Mouse (Mus musculus): Measurements from ENCODE around the gene Cpb2. TPM values are rescaled to one million over a fixed set of nuclear protein-coding genes. Genes with fewer than 3 reads are reported as not detected.
A peak's percentile ranks its signal among the peaks of the same experiment; 100 is the strongest.

Gene Cpb2
- polyA plus RNA-seq, 1 experiment from 2014 or later: not detected

DNA sequence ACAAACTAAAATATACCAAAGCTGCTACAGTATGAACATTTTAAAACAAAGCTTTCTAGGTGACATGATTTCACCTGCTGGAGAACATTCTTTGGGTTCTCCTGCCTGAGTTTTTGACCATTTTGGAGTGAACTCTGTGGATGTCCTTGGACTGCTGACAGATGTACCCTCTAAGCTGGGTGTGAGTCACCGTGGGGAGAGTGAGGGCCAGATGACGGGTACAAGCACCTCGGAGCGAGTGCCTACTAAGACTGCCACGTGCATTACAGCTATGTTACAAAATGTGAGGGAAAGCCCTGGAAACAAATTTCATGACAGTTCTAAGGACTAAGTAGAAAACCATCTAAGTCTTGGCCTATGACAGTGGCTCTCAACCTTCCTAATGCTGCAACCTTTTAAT, 27.4 kb downstream of the Cpb2 start:
- H3K27ac ChIP-seq (replicated peaks; ENCODE audit: low read depth, low read length): no peak overlapping the region
- H3K4me1 ChIP-seq (ENCODE audit: control insufficient read depth, insufficient read depth, low read length): no peaks in the 10 kb centered on the region
- H3K36me3 ChIP-seq (replicated peaks; ENCODE audit: control insufficient read depth, insufficient read depth, low read depth, low read length): no peaks in the 10 kb centered on the region
- no peak overlapping the region for H3K9ac ChIP-seq (replicated peaks; ENCODE audit: low read length)
- ATAC-seq (replicated peaks; ENCODE audit: insufficient number of reproducible peaks, low FRiP score, low TSS enrichment, low read depth): no peak
- DNase-seq (ENCODE audit: low spot score): no peak
- WGBS: 84% methylated on average over 5 of the region's 5 CpGs
- H3K9me3 ChIP-seq (replicated peaks; ENCODE audit: control insufficient read depth, low read length): no peaks in the 10 kb centered on the region
- no peak overlapping the region for H3K4me2 ChIP-seq (ENCODE audit: low read depth, low read length)
- no peak overlapping the region for H3K4me3 ChIP-seq (ENCODE audit: low read depth, low read length)
- no peaks in the 10 kb centered on the region for H3K27me3 ChIP-seq (ENCODE audit: control insufficient read depth, insufficient read depth, low read length)

DNA sequence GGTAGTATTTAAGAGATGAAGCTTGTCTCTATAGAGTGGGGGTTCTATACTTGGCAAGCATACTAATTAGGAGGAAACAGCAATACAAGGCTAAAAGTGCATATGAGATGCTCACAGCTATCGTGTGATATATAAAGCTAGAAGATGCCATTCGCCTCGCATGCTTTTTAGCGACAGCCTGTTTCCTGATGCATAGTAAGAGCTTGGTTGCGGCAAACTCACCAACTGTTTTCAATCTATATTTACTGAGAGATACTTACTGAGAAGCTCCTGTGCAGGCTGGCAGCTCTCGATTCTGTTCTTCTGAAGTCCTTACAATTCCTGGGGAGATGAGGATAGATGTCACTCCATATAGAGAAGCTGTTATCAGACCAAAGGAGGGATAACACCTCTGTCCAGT, 37.6 kb downstream of the Cpb2 start:
- ATAC-seq (replicated peaks; ENCODE audit: insufficient number of reproducible peaks, low FRiP score, low TSS enrichment, low read depth) (no peak), DNase-seq (ENCODE audit: low spot score) (no peak)
- Histone ChIP-seq H3K36me3 (replicated peaks; ENCODE audit: control insufficient read depth, insufficient read depth, low read depth, low read length) (no peaks in the 10 kb centered on the region), H3K27ac (replicated peaks; ENCODE audit: low read depth, low read length) (no peak overlapping the region), H3K4me3 (ENCODE audit: low read depth, low read length) (no peak overlapping the region), H3K9me3 (replicated peaks; ENCODE audit: control insufficient read depth, low read length) (no peaks in the 10 kb centered on the region), H3K4me2 (ENCODE audit: low read depth, low read length) (no peak overlapping the region), H3K27me3 (ENCODE audit: control insufficient read depth, insufficient read depth, low read length) (no peaks in the 10 kb centered on the region), H3K4me1 (ENCODE audit: control insufficient read depth, insufficient read depth, low read length) (no peaks in the 10 kb centered on the region), H3K9ac (replicated peaks; ENCODE audit: low read length) (no peak overlapping the region)
- WGBS: 90% methylated on average over 6 of the region's 6 CpGs

DNA sequence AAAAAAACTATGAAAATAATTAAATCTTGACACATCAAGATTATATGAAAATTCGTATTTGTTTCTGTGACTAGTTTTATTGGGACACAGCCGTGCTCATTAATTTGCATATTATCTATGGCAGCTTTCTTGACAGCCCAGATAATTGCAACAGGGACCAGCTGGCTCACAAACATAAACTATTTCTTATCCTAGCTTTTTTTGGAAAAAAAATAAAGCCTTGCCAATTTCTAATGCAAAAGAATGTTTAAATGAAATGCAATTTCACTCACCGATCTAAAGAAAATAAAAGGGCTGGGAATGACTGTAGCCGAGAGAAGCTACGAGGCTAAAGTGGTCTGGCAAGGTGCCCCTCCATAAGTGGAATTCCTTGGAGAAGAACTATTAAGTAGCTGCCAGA, 38.3 kb downstream of the Cpb2 start:
- DNase-seq (ENCODE audit: low spot score): no peak
- Histone ChIP-seq H3K9me3 (replicated peaks; ENCODE audit: control insufficient read depth, low read length) (no peaks in the 10 kb centered on the region), H3K27me3 (ENCODE audit: control insufficient read depth, insufficient read depth, low read length) (no peaks in the 10 kb centered on the region), H3K4me2 (ENCODE audit: low read depth, low read length) (no peak overlapping the region), H3K9ac (replicated peaks; ENCODE audit: low read length) (no peak overlapping the region), H3K36me3 (replicated peaks; ENCODE audit: control insufficient read depth, insufficient read depth, low read depth, low read length) (no peaks in the 10 kb centered on the region), H3K4me3 (ENCODE audit: low read depth, low read length) (no peak overlapping the region), H3K27ac (replicated peaks; ENCODE audit: low read depth, low read length) (no peak overlapping the region), H3K4me1 (ENCODE audit: control insufficient read depth, insufficient read depth, low read length) (no peaks in the 10 kb centered on the region)
- WGBS: 73% methylated on average over 5 of the region's 5 CpGs
- ATAC-seq (replicated peaks; ENCODE audit: insufficient number of reproducible peaks, low FRiP score, low TSS enrichment, low read depth): no peak

DNA sequence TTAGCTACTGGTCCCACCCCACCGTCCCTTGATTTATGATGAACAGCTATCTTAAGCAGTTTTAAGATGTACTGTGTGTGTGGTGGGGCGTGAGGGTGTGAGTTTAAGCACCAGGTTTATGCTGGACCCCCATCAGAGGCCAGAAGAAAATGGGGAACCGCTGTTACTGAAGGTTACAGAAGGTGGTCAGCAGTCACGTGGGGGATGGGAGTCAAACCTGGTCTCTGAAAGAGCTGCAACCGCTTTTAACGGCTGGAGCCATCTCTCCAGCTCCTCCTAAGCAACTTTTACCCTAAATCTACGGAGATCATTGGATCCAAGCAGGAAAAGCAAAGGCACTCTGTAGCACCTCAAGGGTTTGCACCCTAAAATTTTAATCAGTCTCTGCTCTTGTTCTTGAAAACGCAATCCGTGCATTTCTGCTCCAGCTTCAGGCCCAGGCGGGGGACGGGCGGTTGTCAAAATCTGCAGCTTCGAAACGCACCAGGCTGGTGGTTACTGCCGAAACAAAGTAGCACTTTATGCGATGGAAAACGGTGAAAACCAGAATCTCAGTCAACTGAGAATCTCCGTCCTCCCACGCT, 41.6 kb downstream of the Cpb2 start:
- peak; percentile 45 for ATAC-seq (replicated peaks; ENCODE audit: insufficient number of reproducible peaks, low FRiP score, low TSS enrichment, low read depth)
- peak overlapping the region; percentile 66 for H3K4me2 ChIP-seq (ENCODE audit: low read depth, low read length)
- no peaks in the 10 kb centered on the region for H3K36me3 ChIP-seq (replicated peaks; ENCODE audit: control insufficient read depth, insufficient read depth, low read depth, low read length)
- peak overlapping the region; percentile 98 for H3K4me3 ChIP-seq (ENCODE audit: low read depth, low read length)
- H3K9ac ChIP-seq (replicated peaks; ENCODE audit: low read length): peak overlapping the region; percentile 94
- H3K27me3 ChIP-seq (ENCODE audit: control insufficient read depth, insufficient read depth, low read length): no peaks in the 10 kb centered on the region
- DNase-seq (ENCODE audit: low spot score): peak; percentile 40
- H3K4me1 ChIP-seq (ENCODE audit: control insufficient read depth, insufficient read depth, low read length): no peaks in the 10 kb centered on the region
- no peaks in the 10 kb centered on the region for H3K9me3 ChIP-seq (replicated peaks; ENCODE audit: control insufficient read depth, low read length)
- 6% methylated on average over 19 of the region's 19 CpGs for WGBS
- no peak overlapping the region for H3K27ac ChIP-seq (replicated peaks; ENCODE audit: low read depth, low read length)

DNA sequence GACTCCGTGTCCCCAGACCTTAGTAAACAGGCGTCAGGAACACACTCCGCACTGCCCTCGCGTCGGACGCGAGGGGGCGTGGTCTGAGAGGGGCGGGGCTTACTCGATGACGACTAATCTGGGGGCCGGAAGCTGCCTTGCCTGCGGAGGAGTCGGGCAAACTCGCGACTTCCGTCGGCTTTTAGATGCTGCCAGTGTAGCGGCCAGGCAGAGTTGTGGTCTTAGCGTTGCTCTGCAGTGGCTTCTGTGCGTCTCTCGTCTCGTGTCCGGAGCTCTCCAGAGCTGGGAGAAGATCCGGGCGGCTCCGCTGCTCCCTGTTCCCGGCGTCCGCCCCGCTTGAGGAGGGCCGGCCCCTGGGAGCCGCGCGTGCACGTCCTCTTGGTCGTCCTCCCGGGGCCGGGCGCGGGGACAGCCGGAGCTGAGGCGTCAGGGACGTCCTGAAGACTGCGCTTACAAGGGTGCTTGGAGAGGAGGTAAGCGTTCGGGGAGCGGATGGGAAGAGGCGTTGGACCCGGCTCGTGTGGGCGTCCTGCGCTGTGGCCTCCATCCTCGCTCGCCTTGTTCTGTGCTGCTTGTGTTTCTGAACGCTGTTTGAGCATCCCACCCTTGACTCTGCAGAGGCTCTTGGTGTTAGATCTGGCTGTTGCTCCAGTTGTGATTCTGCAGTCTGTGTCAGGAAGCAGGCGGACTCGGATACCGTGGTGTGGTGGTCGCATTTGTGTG, 42.3 kb downstream of the Cpb2 start, which contains the start of gene Zc3h13:
Gene Zc3h13 (plus strand): TSS at position 181 of the 723 bp plus-strand sequence.
- H3K27ac ChIP-seq (replicated peaks; ENCODE audit: low read depth, low read length): peak within 1 kb of the TSS; percentile 52; the same call in 1 of the 2 replicates
- H3K9ac ChIP-seq (replicated peaks; ENCODE audit: low read length): peak within 1 kb of the TSS; percentile 94
- no peaks in the 10 kb centered on the region for H3K4me1 ChIP-seq (ENCODE audit: control insufficient read depth, insufficient read depth, low read length)
- H3K36me3 ChIP-seq (replicated peaks; ENCODE audit: control insufficient read depth, insufficient read depth, low read depth, low read length): no peaks in the 10 kb centered on the region
- under 1% methylated on average over 61 of the region's 61 CpGs for WGBS
- H3K9me3 ChIP-seq (replicated peaks; ENCODE audit: control insufficient read depth, low read length): no peaks in the 10 kb centered on the region
- peak within 1 kb of the TSS; percentile 66 for H3K4me2 ChIP-seq (ENCODE audit: low read depth, low read length)
- H3K27me3 ChIP-seq (ENCODE audit: control insufficient read depth, insufficient read depth, low read length): no peaks in the 10 kb centered on the region
- DNase-seq (ENCODE audit: low spot score) (peak; percentile 94), ATAC-seq (replicated peaks; ENCODE audit: insufficient number of reproducible peaks, low FRiP score, low TSS enrichment, low read depth) (peak; percentile 96)
- H3K4me3 ChIP-seq (ENCODE audit: low read depth, low read length): peak within 1 kb of the TSS; percentile 98

DNA sequence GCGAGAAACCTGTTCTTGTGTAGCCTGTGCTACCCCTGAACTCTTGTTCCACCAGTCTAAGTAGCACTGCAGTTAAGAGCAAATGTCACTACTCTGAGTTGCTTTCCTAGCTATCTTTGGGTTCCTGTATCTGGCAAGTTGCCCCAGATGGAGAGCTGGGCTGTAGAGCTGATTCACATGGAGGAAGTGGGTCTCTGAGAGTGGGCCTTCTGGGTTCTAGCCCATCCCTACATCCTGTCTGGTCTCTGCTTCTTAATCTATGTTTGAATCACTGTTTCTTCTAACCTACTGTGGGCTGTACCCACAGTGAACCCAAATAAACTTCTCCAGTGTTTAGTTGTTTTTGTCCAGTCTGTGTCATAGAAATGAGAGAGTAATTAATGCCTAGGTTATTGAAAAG, 59.0 kb downstream of the Cpb2 start:
- Histone ChIP-seq H3K4me3 (ENCODE audit: low read depth, low read length) (no peak overlapping the region), H3K4me2 (ENCODE audit: low read depth, low read length) (no peak overlapping the region), H3K27ac (replicated peaks; ENCODE audit: low read depth, low read length) (no peak overlapping the region), H3K9ac (replicated peaks; ENCODE audit: low read length) (no peak overlapping the region), H3K4me1 (ENCODE audit: control insufficient read depth, insufficient read depth, low read length) (no peaks in the 10 kb centered on the region), H3K27me3 (ENCODE audit: control insufficient read depth, insufficient read depth, low read length) (no peaks in the 10 kb centered on the region), H3K36me3 (replicated peaks; ENCODE audit: control insufficient read depth, insufficient read depth, low read depth, low read length) (no peaks in the 10 kb centered on the region), H3K9me3 (replicated peaks; ENCODE audit: control insufficient read depth, low read length) (no peaks in the 10 kb centered on the region)
- DNase-seq (ENCODE audit: low spot score): no peak
- no peak for ATAC-seq (replicated peaks; ENCODE audit: insufficient number of reproducible peaks, low FRiP score, low TSS enrichment, low read depth)
- WGBS: 96% methylated on average over 1 of the region's 1 CpGs

DNA sequence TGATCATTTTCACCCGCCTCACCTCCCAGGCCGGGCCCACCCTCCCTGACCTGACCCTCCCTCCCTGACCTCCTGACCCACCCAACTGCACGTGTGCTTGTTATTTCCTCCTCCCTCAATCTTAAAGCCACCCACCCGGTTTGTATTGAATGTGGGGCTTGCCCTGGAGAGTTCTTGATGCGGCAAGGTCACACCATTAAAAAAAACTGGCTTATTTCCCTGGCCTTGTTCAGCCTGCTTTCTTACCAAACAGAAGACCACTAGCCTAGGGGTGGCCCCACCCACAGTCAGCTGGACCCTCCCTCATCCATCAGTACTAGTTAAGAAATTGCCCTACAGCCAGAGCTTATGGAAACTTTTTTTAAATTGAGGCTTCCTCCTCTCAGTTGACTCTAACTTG, 61.7 kb downstream of the Cpb2 start:
- Histone ChIP-seq H3K27me3 (ENCODE audit: control insufficient read depth, insufficient read depth, low read length) (no peaks in the 10 kb centered on the region), H3K36me3 (replicated peaks; ENCODE audit: control insufficient read depth, insufficient read depth, low read depth, low read length) (no peaks in the 10 kb centered on the region), H3K4me1 (ENCODE audit: control insufficient read depth, insufficient read depth, low read length) (no peaks in the 10 kb centered on the region), H3K9ac (replicated peaks; ENCODE audit: low read length) (no peak overlapping the region), H3K4me2 (ENCODE audit: low read depth, low read length) (no peak overlapping the region), H3K9me3 (replicated peaks; ENCODE audit: control insufficient read depth, low read length) (no peaks in the 10 kb centered on the region), H3K4me3 (ENCODE audit: low read depth, low read length) (no peak overlapping the region), H3K27ac (replicated peaks; ENCODE audit: low read depth, low read length) (no peak overlapping the region)
- DNase-seq (ENCODE audit: low spot score) (no peak), ATAC-seq (replicated peaks; ENCODE audit: insufficient number of reproducible peaks, low FRiP score, low TSS enrichment, low read depth) (no peak)
- WGBS: 29% methylated on average over 5 of the region's 5 CpGs

DNA sequence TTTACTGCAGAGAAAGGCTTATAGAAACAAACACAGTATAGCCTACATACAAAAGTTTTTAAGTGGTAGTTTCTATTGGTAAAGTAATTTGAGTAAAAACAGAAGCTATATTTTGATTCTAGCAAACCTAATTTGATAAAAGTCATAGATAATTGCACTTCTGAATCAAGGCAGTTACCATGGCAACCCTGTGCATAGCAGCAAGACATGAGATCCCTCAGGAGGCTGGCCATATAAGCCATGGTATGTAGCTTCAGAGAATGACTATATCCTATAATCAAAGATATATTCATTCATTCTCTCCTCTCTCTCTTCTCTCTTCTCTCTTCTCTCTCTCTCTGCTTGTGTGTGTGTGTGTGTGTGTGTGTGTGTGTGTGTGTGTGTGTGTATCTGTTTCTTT, 65.8 kb downstream of the Cpb2 start:
- Histone ChIP-seq H3K36me3 (replicated peaks; ENCODE audit: control insufficient read depth, insufficient read depth, low read depth, low read length) (no peaks in the 10 kb centered on the region), H3K4me1 (ENCODE audit: control insufficient read depth, insufficient read depth, low read length) (no peaks in the 10 kb centered on the region), H3K27me3 (ENCODE audit: control insufficient read depth, insufficient read depth, low read length) (no peaks in the 10 kb centered on the region), H3K9me3 (replicated peaks; ENCODE audit: control insufficient read depth, low read length) (no peaks in the 10 kb centered on the region), H3K9ac (replicated peaks; ENCODE audit: low read length) (no peak overlapping the region), H3K27ac (replicated peaks; ENCODE audit: low read depth, low read length) (no peak overlapping the region), H3K4me2 (ENCODE audit: low read depth, low read length) (no peak overlapping the region), H3K4me3 (ENCODE audit: low read depth, low read length) (no peak overlapping the region)
- no peak for ATAC-seq (replicated peaks; ENCODE audit: insufficient number of reproducible peaks, low FRiP score, low TSS enrichment, low read depth)
- peak; percentile 25 for DNase-seq (ENCODE audit: low spot score)
